Mouse (Mus musculus) intestine, embryonic 15.5 days (tissue): Measurements from ENCODE around the gene Mip. TPM values are rescaled to one million over a fixed set of nuclear protein-coding genes. Genes with fewer than 3 reads are reported as not detected.

Experiments used
- ATAC-seq: fragments of 200-750 bp; cut with Nextera tagmentation; 2 replicates; pipeline ENCODE4 v1.8.0; 2017; ENCODE audit warnings: moderate TSS enrichment, moderate library complexity
- H3K27ac ChIP-seq: fragments of 300-500 bp; sonication (generic); 2 replicates; pipeline ENCODE4 v1.5.1; 2015; ENCODE audit warnings: mild to moderate bottlenecking, inconsistent platforms
- H3K27me3 ChIP-seq: fragments of 300-500 bp; sonication (generic); replicated peaks from 2 replicates; pipeline ENCODE4 v1.6.1; 2015; ENCODE audit warnings: inconsistent platforms
- H3K36me3 ChIP-seq: fragments of 300-500 bp; sonication (generic); 2 replicates; pipeline ENCODE4 v1.6.1; 2015; ENCODE audit warnings: inconsistent platforms
- H3K4me1 ChIP-seq: fragments of 300-500 bp; sonication (generic); replicated peaks from 2 replicates; pipeline ENCODE4 v1.6.1; 2015; ENCODE audit warnings: inconsistent platforms
- H3K4me2 ChIP-seq: fragments of 300-500 bp; sonication (generic); replicated peaks from 2 replicates; pipeline ENCODE4 v1.6.1; 2015; ENCODE audit warnings: mild to moderate bottlenecking, inconsistent platforms
- H3K4me3 ChIP-seq: fragments of 300-500 bp; sonication (generic); replicated peaks from 2 replicates; pipeline ENCODE4 v1.5.1; 2015; ENCODE audit warnings: inconsistent platforms
- H3K9ac ChIP-seq: fragments of 300-500 bp; sonication (generic); 2 replicates; pipeline ENCODE4 v1.6.1; 2015; ENCODE audit warnings: inconsistent platforms
- H3K9me3 ChIP-seq: fragments of 300-500 bp; sonication (generic); 2 replicates; pipeline ENCODE4 v1.6.1; 2016; ENCODE audit warnings: inconsistent platforms
- WGBS: fragments of 180-500 bp; shearing (Covaris S2); methylation state at CpG from one replicate; pipeline ENCODE4 v1.1.7; 2015; 5-methylcytosine and 5-hydroxymethylcytosine counted together
- polyA plus RNA-seq: library from polyadenylated mRNA; unstranded; fragments of >200 nt; fragmentation: Nextera tagmentation; extraction: Ambion mirVana; gene quantifications from 2 replicates; pipeline ENCODE4 v1.2.1, GENCODE M21; 2015

Mip gene
- polyA plus RNA-seq, 1 experiment from 2014 or later = 0.19 TPM

DNA sequence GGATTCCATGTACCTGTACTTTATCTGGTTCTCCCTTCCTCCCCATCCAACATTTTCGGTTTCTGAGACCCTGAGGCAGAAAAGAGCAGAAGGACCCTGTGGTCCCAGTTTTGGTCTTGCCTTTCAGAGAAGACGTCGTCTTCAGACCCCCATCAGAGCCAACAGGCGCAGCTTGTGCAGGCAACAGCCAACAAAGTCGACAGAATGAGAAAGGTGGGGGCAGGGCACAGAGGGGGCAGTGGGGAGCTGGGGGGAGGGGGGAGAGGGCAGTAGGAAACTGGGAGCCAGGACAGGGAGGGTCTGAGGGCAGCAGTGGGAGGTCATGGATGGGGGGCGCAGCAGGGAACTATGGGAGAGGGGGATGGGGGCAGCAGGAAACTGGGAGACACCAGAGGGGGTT, 52.5 kb downstream of the Mip start:
- no peak overlapping the region for H3K4me3 ChIP-seq
- H3K27ac ChIP-seq = no peak overlapping the region
- no peak for ATAC-seq
- no peaks in the 10 kb centered on the region for H3K9me3 ChIP-seq
- peaks cover 9% of the 10 kb centered on the region for H3K36me3 ChIP-seq
- H3K9ac ChIP-seq = no peak overlapping the region
- no peaks in the 10 kb centered on the region for H3K27me3 ChIP-seq
- H3K4me1 ChIP-seq = no peaks in the 10 kb centered on the region
- no peak overlapping the region for H3K4me2 ChIP-seq
- WGBS = 67% methylated on average over 6 of the region's 6 CpGs

DNA sequence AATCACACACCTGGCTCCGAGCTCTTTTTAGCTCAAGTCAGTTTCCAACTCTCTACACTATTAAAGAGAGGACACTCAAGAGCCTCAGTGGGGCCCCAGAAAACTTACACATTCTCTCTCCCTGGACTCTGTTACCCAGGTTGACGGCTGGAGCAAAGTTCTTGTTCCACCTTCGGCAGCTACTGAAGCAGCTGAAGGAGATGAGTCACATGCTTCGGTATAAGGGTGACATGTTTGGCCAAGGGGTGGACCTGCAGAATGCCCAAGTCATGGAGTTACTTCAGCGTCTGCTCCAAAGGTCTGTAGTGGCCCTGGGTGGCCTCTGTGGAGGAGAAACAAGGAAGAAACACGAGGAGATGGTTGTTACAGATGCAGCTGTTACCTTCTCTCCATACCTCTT, 55.3 kb downstream of the Mip start:
- Histone ChIP-seq H3K27me3 (no peaks in the 10 kb centered on the region), H3K4me1 (no peaks in the 10 kb centered on the region), H3K4me2 (no peak overlapping the region), H3K4me3 (no peak overlapping the region), H3K36me3 (peaks cover 26% of the 10 kb centered on the region), H3K9ac (no peak overlapping the region), H3K9me3 (no peaks in the 10 kb centered on the region), H3K27ac (peak overlapping the region; percentile 40; the same call in 1 of the 2 replicates)
- 70% methylated on average over 6 of the region's 6 CpGs for WGBS
- ATAC-seq = peak; percentile 75

Other genes with a start within 250 kb of the Mip start
- 0.38 and 0.48 TPM in 2 replicates for gene Hsd17b6, start 218.2 kb upstream of the Mip start, polyA plus RNA-seq
- 67.9 and 73.0 TPM in 2 replicates for gene Prim1, start 210.7 kb upstream of the Mip start, polyA plus RNA-seq
- 779 and 830 TPM in 2 replicates for gene Naca, start 190.3 kb upstream of the Mip start, polyA plus RNA-seq
- gene Ptges3, start 166.9 kb upstream of the Mip start, polyA plus RNA-seq = 482 and 586 TPM in 2 replicates
- 3,029 and 3,109 TPM in 2 replicates for gene Atp5b, start 142.6 kb upstream of the Mip start, polyA plus RNA-seq
- 11.7 and 12.5 TPM in 2 replicates for gene Baz2a, start 134.3 kb upstream of the Mip start, polyA plus RNA-seq
- gene Rbms2, start 45.5 kb upstream of the Mip start, polyA plus RNA-seq = 24.8 and 27.0 TPM in 2 replicates
- 1.8 and 3.3 TPM in 2 replicates for gene Gls2, start 31.4 kb upstream of the Mip start, polyA plus RNA-seq
- gene Spryd4, start 14.0 kb upstream of the Mip start, polyA plus RNA-seq = 34.8 and 35.9 TPM in 2 replicates
- gene Timeless, start 6.2 kb downstream of the Mip start, polyA plus RNA-seq = 40.8 and 41.3 TPM in 2 replicates
- 0.26 and 0.35 TPM in 2 replicates for gene Apon, start 28.3 kb downstream of the Mip start, polyA plus RNA-seq
- gene Apof, start 42.8 kb downstream of the Mip start, polyA plus RNA-seq = 1.6 and 2.9 TPM in 2 replicates
- 15.1 and 15.4 TPM in 2 replicates for gene Stat2, start 44.7 kb downstream of the Mip start, polyA plus RNA-seq
- 0.21 and 0.31 TPM in 2 replicates for gene Il23a, start 72.9 kb downstream of the Mip start, polyA plus RNA-seq
- 26.2 TPM in 2 replicates for gene Pan2, start 77.5 kb downstream of the Mip start, polyA plus RNA-seq
- 303 and 328 TPM in 2 replicates for gene Cnpy2, start 96.6 kb downstream of the Mip start, polyA plus RNA-seq
- 269 and 282 TPM in 2 replicates for gene Cs, start 111.9 kb downstream of the Mip start, polyA plus RNA-seq
- gene Coq10a, start 143.2 kb downstream of the Mip start, polyA plus RNA-seq = 13.7 TPM in 2 replicates
- 10.0 and 11.5 TPM in 2 replicates for gene Ankrd52, start 151.3 kb downstream of the Mip start, polyA plus RNA-seq
- gene Slc39a5, start 175.4 kb downstream of the Mip start, polyA plus RNA-seq = 114 and 141 TPM in 2 replicates
- gene Nabp2, start 185.7 kb downstream of the Mip start, polyA plus RNA-seq = 87.9 and 97.1 TPM in 2 replicates
- 36.6 and 37.5 TPM in 2 replicates for gene Rnf41, start 185.8 kb downstream of the Mip start, polyA plus RNA-seq
- gene Smarcc2, start 233.4 kb downstream of the Mip start, polyA plus RNA-seq = 62.5 TPM in 2 replicates